Comparison of ENCODE assay signal across 8 mouse cellular contexts in the genomic region with DNA sequence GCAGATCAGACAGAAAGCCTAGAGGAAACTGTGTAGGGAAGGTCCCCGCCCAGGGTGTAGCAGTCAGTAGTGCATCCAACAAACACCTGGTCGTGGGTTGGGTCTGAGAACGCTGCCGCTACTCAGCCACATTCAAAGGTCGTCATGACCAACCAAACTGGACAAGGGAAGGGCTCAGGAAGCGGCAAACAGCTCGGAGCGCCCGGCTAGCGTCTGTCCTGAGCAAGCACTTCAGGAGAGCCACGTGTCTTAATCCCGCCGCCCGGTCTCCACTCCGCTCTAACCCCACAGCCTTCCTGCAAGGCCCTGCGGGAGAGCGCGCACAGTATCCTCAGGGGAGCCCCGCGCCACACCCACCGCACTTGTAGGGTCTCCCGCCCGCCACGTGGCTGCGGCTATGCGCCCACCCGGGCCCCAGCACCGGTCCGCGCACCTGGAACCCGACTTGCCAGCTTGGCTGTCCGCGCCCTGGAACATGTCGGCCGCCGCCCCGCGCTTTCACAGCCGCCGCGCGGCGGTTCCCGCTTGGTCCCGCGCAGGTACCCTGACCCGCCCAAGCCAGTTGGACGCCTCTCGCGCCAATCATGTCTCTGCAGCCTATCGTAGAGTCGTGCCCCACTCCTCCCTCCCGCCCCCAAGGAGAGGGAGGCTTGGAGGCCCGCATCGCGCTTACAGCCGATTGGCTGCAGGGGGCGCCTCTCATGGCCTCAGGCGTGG. TPM values are rescaled to one million over a fixed set of nuclear protein-coding genes. Genes with fewer than 3 reads are reported as not detected.
DNase-seq lines count a peak whose midpoint lies in the region; ATAC-seq and TF ChIP-seq lines count a peak whose summit lies in the region.

Gene Jpt2 (minus strand): TSS at position 555 of the 717 bp plus-strand sequence.

- H3K4me2 ChIP-seq in embryonic facial prominence, embryonic 15.5 days (replicated peaks) = peak within 1 kb of the TSS; percentile 63
- H3K4me2 ChIP-seq in heart, embryonic 11.5 days = peak within 1 kb of the TSS; percentile 60
- peak within 1 kb of the TSS; percentile 70 for H3K4me2 ChIP-seq in kidney, embryonic 16.5 days (replicated peaks; ENCODE audit: low read depth, low read length)

- peak within 1 kb of the TSS; percentile 83 for H3K4me3 ChIP-seq in C2C12 (ENCODE audit: insufficient read depth, poor library complexity, severe bottlenecking)
- H3K4me3 ChIP-seq in bone marrow macrophage, adult 2 months (ENCODE audit: insufficient read depth, low read length) = peak within 1 kb of the TSS; percentile 83
- H3K4me3 ChIP-seq in embryonic facial prominence, embryonic 15.5 days (replicated peaks) = peak within 1 kb of the TSS; percentile 97
- peak within 1 kb of the TSS; percentile 91 for H3K4me3 ChIP-seq in heart, embryonic 11.5 days (ENCODE audit: low read depth, low read length)
- peak within 1 kb of the TSS; percentile 95 for H3K4me3 ChIP-seq in kidney, embryonic 16.5 days (ENCODE audit: low read length)

- no peak for TF ChIP-seq POLR2A in bone marrow macrophage, adult 2 months (IDR thresholded peaks at IDR 0.05; ENCODE audit: borderline replicate concordance, low read depth, low read length)

- H3K27me3 ChIP-seq in C2C12 (ENCODE audit: control insufficient read depth, insufficient read depth, insufficient read length) = no peaks in the 10 kb centered on the region
- H3K27me3 ChIP-seq in embryonic facial prominence, embryonic 15.5 days = no peaks in the 10 kb centered on the region
- no peaks in the 10 kb centered on the region for H3K27me3 ChIP-seq in heart, embryonic 11.5 days (ENCODE audit: control insufficient read depth, insufficient read depth, low read length)
- H3K27me3 ChIP-seq in kidney, embryonic 16.5 days (ENCODE audit: insufficient read depth, low read length) = no peaks in the 10 kb centered on the region

- no peak for TF ChIP-seq CTCF in C2C12 (IDR thresholded peaks at IDR 0.05; ENCODE audit: control insufficient read depth, insufficient read depth, insufficient read length)
- TF ChIP-seq CTCF in bone marrow macrophage, adult 2 months (IDR thresholded peaks at IDR 0.05; ENCODE audit: low read depth, low read length) = no peak

- peak within 1 kb of the TSS; percentile 97 for H3ac ChIP-seq in C2C12 (ENCODE audit: control insufficient read depth, insufficient read length, low read depth)

- H3K9me3 ChIP-seq in embryonic facial prominence, embryonic 15.5 days (replicated peaks) = no peaks in the 10 kb centered on the region
- no peaks in the 10 kb centered on the region for H3K9me3 ChIP-seq in heart, embryonic 11.5 days (replicated peaks; ENCODE audit: control insufficient read depth, low read length)
- H3K9me3 ChIP-seq in kidney, embryonic 16.5 days (ENCODE audit: low read length) = no peaks in the 10 kb centered on the region

- DNase-seq in liver = peak; percentile 99
- peak; percentile 94 to 95 for DNase-seq in monocyte, adult 2 months (ENCODE audit: low read depth in 1 of 2, low spot score in 2 of 2)
- DNase-seq in spleen, postnatal 14 days (ENCODE audit: low spot score in 2 of 2) = peak; percentile 93 to 96

- H3K79me2 ChIP-seq in C2C12 (ENCODE audit: control insufficient read depth, insufficient read depth) = peaks cover 50% of the 10 kb centered on the region

- peaks cover 8% of the 10 kb centered on the region for H3K4me1 ChIP-seq in bone marrow macrophage, adult 2 months (ENCODE audit: control insufficient read depth, insufficient read depth, low read length)
- peaks cover 11% of the 10 kb centered on the region for H3K4me1 ChIP-seq in embryonic facial prominence, embryonic 15.5 days
- H3K4me1 ChIP-seq in heart, embryonic 11.5 days (ENCODE audit: control insufficient read depth, insufficient read depth, low read length) = peaks cover 8% of the 10 kb centered on the region; the same call in 1 of the 2 replicates
- peaks cover 11% of the 10 kb centered on the region for H3K4me1 ChIP-seq in kidney, embryonic 16.5 days (ENCODE audit: insufficient read depth, low read length)

- H3K36me3 ChIP-seq in C2C12 (ENCODE audit: control insufficient read depth, insufficient read depth) = peaks cover 43% of the 10 kb centered on the region
- H3K36me3 ChIP-seq in embryonic facial prominence, embryonic 15.5 days = peaks cover 47% of the 10 kb centered on the region
- H3K36me3 ChIP-seq in heart, embryonic 11.5 days (ENCODE audit: control insufficient read depth, insufficient read depth, low read length) = peaks cover 34% of the 10 kb centered on the region
- peaks cover 41% of the 10 kb centered on the region for H3K36me3 ChIP-seq in kidney, embryonic 16.5 days (ENCODE audit: insufficient read depth, low read length)

- under 1% methylated on average over 59 of the region's 59 CpGs for WGBS in embryonic facial prominence, embryonic 15.5 days
- WGBS in heart, embryonic 11.5 days (ENCODE audit: insufficient replicate concordance) = under 1% methylated on average over 57 of the region's 59 CpGs
- WGBS in kidney, embryonic 16.5 days = 0% methylated on average over 58 of the region's 59 CpGs

- peak; percentile 100 for ATAC-seq in embryonic facial prominence, embryonic 15.5 days (ENCODE audit: insufficient number of reproducible peaks, low FRiP score, low TSS enrichment, low read depth)
- ATAC-seq in heart, embryonic 11.5 days (replicated peaks; ENCODE audit: insufficient number of reproducible peaks, low FRiP score, low TSS enrichment) = peak; percentile 100
- peak; percentile 100 for ATAC-seq in kidney, embryonic 16.5 days (ENCODE audit: low FRiP score, low TSS enrichment)

- H3K27ac ChIP-seq in bone marrow macrophage, adult 2 months (ENCODE audit: insufficient read depth, low read depth, low read length) = peak within 1 kb of the TSS; percentile 48
- peak within 1 kb of the TSS; percentile 89 for H3K27ac ChIP-seq in embryonic facial prominence, embryonic 15.5 days (replicated peaks)
- H3K27ac ChIP-seq in heart, embryonic 11.5 days (ENCODE audit: low read depth, low read length) = peak within 1 kb of the TSS; percentile 82
- H3K27ac ChIP-seq in kidney, embryonic 16.5 days (ENCODE audit: low read length) = peak within 1 kb of the TSS; percentile 84

- H3K9ac ChIP-seq in embryonic facial prominence, embryonic 15.5 days = peak within 1 kb of the TSS; percentile 85
- peak within 1 kb of the TSS; percentile 94 for H3K9ac ChIP-seq in heart, embryonic 11.5 days (ENCODE audit: low read depth, low read length)
- peak within 1 kb of the TSS; percentile 90 for H3K9ac ChIP-seq in kidney, embryonic 16.5 days (replicated peaks; ENCODE audit: low read length)

- H3K79me3 ChIP-seq in C2C12 (ENCODE audit: low read depth) = peaks cover 23% of the 10 kb centered on the region

TF ChIP-seq in C2C12, 6 proteins besides CTCF, POLR2A, EP300 and RAD21:
- TF ChIP-seq CEBPB (IDR thresholded peaks at IDR 0.05; ENCODE audit: low read depth) (no peak), MAX (IDR thresholded peaks at IDR 0.05) (peak; percentile 24), MYOG (IDR thresholded peaks at IDR 0.05; ENCODE audit: control insufficient read depth, extremely low read depth, insufficient read length) (no peak), FOSL1 (IDR thresholded peaks at IDR 0.05; ENCODE audit: insufficient read depth, low read length, poor library complexity, severe bottlenecking) (no peak)

RNA-seq across cellular contexts. Expression of gene Jpt2, which starts in this region (rescaled TPM):
- 57.4 TPM for polyA plus RNA-seq in C2C12 (2012; fragmentation: generic; extraction: Trizol)
- polyA plus RNA-seq in bone marrow macrophage, adult 2 months (2012; ENCODE audit: insufficient read depth, insufficient read length, missing spikeins) = 35.7 and 42.4 TPM in 2 replicates
- 148 and 166 TPM in 2 replicates for polyA plus RNA-seq in embryonic facial prominence, embryonic 15.5 days (2015; fragmentation: Nextera tagmentation; extraction: Ambion mirVana)
- 109 and 148 TPM in 2 replicates for polyA plus RNA-seq in heart, embryonic 11.5 days (2014; fragmentation: Nextera tagmentation; extraction: Ambion mirVana)
- polyA plus RNA-seq in kidney, embryonic 16.5 days (2015; fragmentation: Nextera tagmentation; extraction: Ambion mirVana) = 197 and 218 TPM in 2 replicates

Comparison
In these comparisons a context has a peak if more than half of its experiments do, and no peak if none do; other contexts are left out.
1. Peak in every context shown above with its lines: DNase-seq, ATAC-seq, H3K4me3 ChIP-seq and H3K27ac ChIP-seq.